ENCODE assay signal across 7 mouse cellular contexts in genomic region chr4:137844656-137845055, GRCm38 (mm10). TPM values are rescaled to one million over a fixed set of nuclear protein-coding genes. Genes with fewer than 3 reads are reported as not detected.
DNase-seq lines count a peak whose midpoint lies in the region; TF ChIP-seq lines count a peak whose summit lies in the region.

No protein-coding gene starts in this region.

- peak; percentile 62 for DNase-seq in A20 (ENCODE audit: low read depth, low spot score)
- DNase-seq in CD8-positive naive resting alpha-beta T cell, adult 2 months (ENCODE audit: low read depth in 2 of 2, low spot score in 2 of 2), result peak; percentile 33 to 51
- DNase-seq in cerebellum, adult 2 months, result peak; percentile 77 to 85
- peak; percentile 85 for DNase-seq in gastrocnemius, postnatal 10 days
- DNase-seq in layer of hippocampus, adult 18-20 months (ENCODE audit: low spot score in 2 of 2), result peak; percentile 38 to 71
- DNase-seq in lung, postnatal 36 days, result peak; percentile 81
- peak; percentile 86 for DNase-seq in right cerebral cortex, postnatal 4 days

- TF ChIP-seq POLR2A in cerebellum, adult 2 months (IDR thresholded peaks at IDR 0.05; ENCODE audit: borderline replicate concordance, insufficient read depth, low read length), result no peak

- peak; percentile 98 for TF ChIP-seq CTCF in cerebellum, adult 2 months (IDR thresholded peaks at IDR 0.05; ENCODE audit: borderline replicate concordance, insufficient read depth, low read depth, low read length)

- WGBS in cerebellum, adult 2 months, result 28% methylated on average over 11 of the region's 11 CpGs

- H3K4me1 ChIP-seq in cerebellum, adult 2 months (ENCODE audit: control insufficient read depth, insufficient read depth, low read length), result peaks cover 6% of the 10 kb centered on the region

- H3K4me3 ChIP-seq in cerebellum, adult 2 months (replicated peaks; ENCODE audit: insufficient read depth, low read depth, low read length), result no peak overlapping the region

- H3K27ac ChIP-seq in cerebellum, adult 2 months (ENCODE audit: insufficient read depth, low read length), result no peak overlapping the region

- no peaks in the 10 kb centered on the region for H3K27me3 ChIP-seq in cerebellum, adult 2 months (ENCODE audit: control insufficient read depth, insufficient read depth, low read length)

RNA-seq across cellular contexts. Expression of gene Ece1, which starts 17.4 kb away (rescaled TPM):
- 48.5 and 72.4 TPM in 2 replicates for polyA plus RNA-seq in cerebellum, adult 2 months (2012; rRNA removed)
- 10 to 100 TPM; 51.8 to 53.6 TPM for total RNA-seq in gastrocnemius, postnatal 10 days (2021)
- total RNA-seq in layer of hippocampus, adult 18-20 months (2021), result 10 to 100 TPM; 48.8 to 53.8 TPM

RNA-seq across cellular contexts. Expression of gene Alpl, which starts 48.5 kb away (rescaled TPM):
- 9.9 and 10.6 TPM in 2 replicates for polyA plus RNA-seq in cerebellum, adult 2 months (2012; rRNA removed)
- 10 to 100 TPM in 1 of 2 experiments, 1 to 10 TPM in 1; 2.7 to 20.8 TPM for total RNA-seq in gastrocnemius, postnatal 10 days (2021)
- total RNA-seq in layer of hippocampus, adult 18-20 months (2021), result 1 to 10 TPM; 7.0 to 7.2 TPM
